Mouse (Mus musculus) adrenal gland, adult 8-10 months (tissue): ENCODE results near the gene Pign. TPM values are rescaled to one million over a fixed set of nuclear protein-coding genes. Genes with fewer than 3 reads are reported as not detected.

Source experiments
- DNase-seq: peaks from one replicate; pipeline ENCODE4 v3.0.0; 2022
- microRNA-seq, 2 experiments: library from miRNA; unstranded; fragments of <30 nt; microRNA quantifications; one replicate each; pipeline ENCODE4 v1.2.0; 2022
- total RNA-seq, 4 experiments: library from RNA; stranded (reverse); gene quantifications; 2 replicates each; pipeline ENCODE4 v1.2.4; 2022

Pign gene
- total RNA-seq, 4 experiments from 2014 or later: 32.8 to 42.3 (median 37.8) TPM

GRCm38 (mm10) chr1:105556078-105556477, 107.4 kb downstream of the Pign start:
- no peak for DNase-seq

- no peak for DNase-seq
These were observed 108.2 kb downstream of the Pign start for GRCm38 (mm10) chr1:105555192-105555718.

- DNase-seq: no peak
These were observed 110.3 kb downstream of the Pign start for GRCm38 (mm10) chr1:105553130-105553529.

GRCm38 (mm10) chr1:105550163-105550562, 113.3 kb downstream of the Pign start:
- DNase-seq: no peak

- DNase-seq: no peak
These were observed 113.8 kb downstream of the Pign start for GRCm38 (mm10) chr1:105549648-105550047.

- no peak for DNase-seq
These were observed 120.4 kb downstream of the Pign start for GRCm38 (mm10) chr1:105543051-105543450.

GRCm38 (mm10) chr1:105523768-105524167, 139.7 kb downstream of the Pign start:
- DNase-seq: no peak

GRCm38 (mm10) chr1:105522321-105522720, 141.2 kb downstream of the Pign start:
- no peak for DNase-seq

GRCm38 (mm10) chr1:105518101-105518500, 145.4 kb downstream of the Pign start:
- no peak for DNase-seq

- DNase-seq: no peak
These were observed 156.4 kb downstream of the Pign start for GRCm38 (mm10) chr1:105507116-105507515.

- no peak for DNase-seq
These were observed 170.9 kb downstream of the Pign start for GRCm38 (mm10) chr1:105492626-105493025.

- no peak for DNase-seq
These were observed 174.0 kb downstream of the Pign start for GRCm38 (mm10) chr1:105489456-105489855.

- no peak for DNase-seq
These were observed 176.4 kb downstream of the Pign start for GRCm38 (mm10) chr1:105487037-105487436.

Small RNA genes lying within 50 kb of the gene (microRNA-seq; reads per million reads assigned to microRNA genes)
- 0 reads per million in 2 experiments for gene Gm22426

Other genes starting within 250 kb of the Pign start
- 10 to 100 TPM; 35.9 to 75.3 (median 50.9) TPM for gene Relch, start 184 bp upstream of the Pign start, total RNA-seq
- 1 to 10 TPM; 2.8 to 7.9 (median 5.4) TPM for gene Tnfrsf11a, start 117.0 kb upstream of the Pign start, total RNA-seq